Mouse (Mus musculus) MEL (cell line): ENCODE data around the gene Asap3. TPM values are rescaled to one million over a fixed set of nuclear protein-coding genes. Genes with fewer than 3 reads are reported as not detected.

Experiments
- DNase-seq: peaks from one replicate; pipeline ENCODE4 v3.0.0; 2011; ENCODE audit warnings: low read depth, low spot score
- H3K27ac ChIP-seq: 2 replicates; pipeline ENCODE4 v1.5.1; 2012; ENCODE audit warnings: low read depth, mild to moderate bottlenecking, control low read depth, low read length, moderate library complexity; ENCODE audit not compliant: control insufficient read depth
- H3K27me3 ChIP-seq, 2 experiments: fragments of 150-350 bp in 1 of 2; sonication (generic) in 1 of 2; 2 replicates each; pipeline ENCODE4 v1.6.1; 2012; ENCODE audit warnings: low read length in 2 of 2, mild to moderate bottlenecking in 2 of 2, improper control_type of control experiment in 1 of 2, moderate library complexity in 1 of 2; ENCODE audit not compliant: insufficient read depth in 2 of 2, control insufficient read depth in 1 of 2
- H3K36me3 ChIP-seq, 2 experiments: 2 replicates each; pipeline ENCODE4 v1.6.1; 2012 to 2014; ENCODE audit warnings: low read length in 2 of 2, improper control_type of control experiment in 1 of 2, inconsistent platforms in 1 of 2, mild to moderate bottlenecking in 1 of 2; ENCODE audit not compliant: insufficient read depth in 2 of 2, control insufficient read depth in 1 of 2
- H3K4me1 ChIP-seq, 2 experiments: fragments of 150-350 bp in 1 of 2; sonication (generic) in 1 of 2; 2 replicates each; pipeline ENCODE4 v1.6.1; 2012; ENCODE audit warnings: low read length in 2 of 2, improper control_type of control experiment in 1 of 2, mild to moderate bottlenecking in 1 of 2; ENCODE audit not compliant: insufficient read depth in 2 of 2, control insufficient read depth in 1 of 2
- H3K4me3 ChIP-seq, 2 experiments: fragments of 150-350 bp in 1 of 2; sonication (generic) in 1 of 2; 2 replicates each; pipeline ENCODE4 v1.5.1; 2012; ENCODE audit warnings: low read depth in 2 of 2, low read length in 2 of 2, mild to moderate bottlenecking in 2 of 2, moderate library complexity in 2 of 2, control low read depth in 1 of 2, improper control_type of control experiment in 1 of 2; ENCODE audit not compliant: control insufficient read depth in 1 of 2, insufficient read depth in 1 of 2
- H3K79me2 ChIP-seq: 2 replicates; pipeline ENCODE4 v1.6.1; 2012; ENCODE audit warnings: mild to moderate bottlenecking, low read length, moderate library complexity; ENCODE audit not compliant: control insufficient read depth, poor library complexity, insufficient read depth
- H3K9ac ChIP-seq: 2 replicates; pipeline ENCODE4 v1.6.1; 2012; ENCODE audit warnings: low read depth, mild to moderate bottlenecking, control low read depth, low read length, moderate library complexity; ENCODE audit not compliant: control insufficient read depth, poor library complexity, severe bottlenecking
- H3K9me3 ChIP-seq: fragments of 150-350 bp; sonication (generic); replicated peaks from 2 replicates; pipeline ENCODE4 v1.6.1; 2012; ENCODE audit warnings: mild to moderate bottlenecking, low read length, improper control_type of control experiment, moderate library complexity; ENCODE audit not compliant: insufficient read depth
- BHLHE40 ChIP-seq: IDR thresholded peaks from 2 replicates; pipeline ENCODE4 v1.6.1; 2012; ENCODE audit warnings: low read depth, mild to moderate bottlenecking, inconsistent platforms, low read length, improper control_type of control experiment, borderline replicate concordance
- CTCF ChIP-seq, 3 experiments: IDR thresholded peaks in 2 of 3; conservative IDR thresholded peaks in 1 of 3; 2 replicates each; pipeline ENCODE4 v1.5.1; 2011 to 2012; ENCODE audit warnings: low read length in 3 of 3, low read depth in 2 of 3, mild to moderate bottlenecking in 2 of 3, improper control_type of control experiment in 1 of 3, inconsistent platforms in 1 of 3, mixed read lengths in 1 of 3, moderate library complexity in 1 of 3; ENCODE audit not compliant: control insufficient read depth in 1 of 3, insufficient read depth in 1 of 3, poor library complexity in 1 of 3, severe bottlenecking in 1 of 3
- EP300 ChIP-seq, 2 experiments: IDR thresholded peaks; 2 replicates each; pipeline ENCODE4 v1.6.1; 2011; ENCODE audit warnings: improper control_type of control experiment in 2 of 2, low read length in 2 of 2, low read depth in 1 of 2, mild to moderate bottlenecking in 1 of 2
- ETS1 ChIP-seq: IDR thresholded peaks from 2 replicates; pipeline ENCODE4 v1.6.1; 2012; ENCODE audit warnings: low read depth, mild to moderate bottlenecking, inconsistent platforms, low read length, improper control_type of control experiment, moderate library complexity
- MAFK ChIP-seq: IDR thresholded peaks from 2 replicates; pipeline ENCODE4 v1.6.1; 2011; ENCODE audit warnings: low read depth, mild to moderate bottlenecking, low read length, improper control_type of control experiment, borderline replicate concordance
- MAX ChIP-seq: IDR thresholded peaks from 2 replicates; pipeline ENCODE4 v1.6.1; 2011; ENCODE audit warnings: low read length, improper control_type of control experiment
- NELFE ChIP-seq: IDR thresholded peaks from 2 replicates; pipeline ENCODE4 v1.6.1; 2011; ENCODE audit warnings: low read depth, low read length, improper control_type of control experiment
- NRF1 ChIP-seq: IDR thresholded peaks from 2 replicates; pipeline ENCODE4 v1.6.1; 2014; ENCODE audit warnings: low read depth, mild to moderate bottlenecking, inconsistent platforms, low read length, improper control_type of control experiment, moderate library complexity; ENCODE audit not compliant: poor library complexity, insufficient read depth, severe bottlenecking
- POLR2A ChIP-seq, 2 experiments: IDR thresholded peaks; 2 replicates each; pipeline ENCODE4 v1.6.1; 2011 to 2012; ENCODE audit warnings: low read length in 2 of 2, mild to moderate bottlenecking in 2 of 2, control low read depth in 1 of 2, improper control_type of control experiment in 1 of 2, low read depth in 1 of 2, moderate library complexity in 1 of 2; ENCODE audit not compliant: control insufficient read depth in 1 of 2, insufficient read depth in 1 of 2, poor library complexity in 1 of 2
- RAD21 ChIP-seq: IDR thresholded peaks from 2 replicates; pipeline ENCODE4 v1.6.1; 2011; ENCODE audit warnings: mild to moderate bottlenecking, low read depth, low read length, improper control_type of control experiment
- SIN3A ChIP-seq: IDR thresholded peaks from 2 replicates; pipeline ENCODE4 v1.6.1; 2012; ENCODE audit warnings: low read length, improper control_type of control experiment, inconsistent platforms
- SMC3 ChIP-seq: IDR thresholded peaks from 2 replicates; pipeline ENCODE4 v1.6.1; 2011; ENCODE audit warnings: low read depth, low read length, improper control_type of control experiment
- TCF12 ChIP-seq: IDR thresholded peaks from 2 replicates; pipeline ENCODE4 v1.6.1; 2014; ENCODE audit warnings: low read depth, mild to moderate bottlenecking, inconsistent platforms, low read length, improper control_type of control experiment, moderate library complexity
- polyA plus RNA-seq, 2 experiments: library from polyadenylated mRNA; stranded (reverse) in 1 of 2; unstranded in 1 of 2; fragments of >175 nt in 1 of 2; fragments of >200 nt in 1 of 2; gene quantifications; 2 replicates each; pipeline versions ENCODE4 v1.2.1 to v1.2.4; 2012; ENCODE audit warnings: low replicate concordance in 2 of 2, low read depth in 1 of 2; ENCODE audit not compliant: insufficient read length in 2 of 2, insufficient read depth in 1 of 2, missing spikeins in 1 of 2
- total RNA-seq: library from RNA; depleted of rRNA; stranded (reverse); fragments of 300-350 nt; gene quantifications from 2 replicates; pipeline ENCODE4 v1.2.3, GENCODE M21; 2012; rRNA removed

The Asap3 gene
- 0.03 and 0.04 TPM in 2 replicates for total RNA-seq
- polyA plus RNA-seq, result under 1 TPM in 1 of 2 experiments, not detected in 1; 0.33 TPM

DNA sequence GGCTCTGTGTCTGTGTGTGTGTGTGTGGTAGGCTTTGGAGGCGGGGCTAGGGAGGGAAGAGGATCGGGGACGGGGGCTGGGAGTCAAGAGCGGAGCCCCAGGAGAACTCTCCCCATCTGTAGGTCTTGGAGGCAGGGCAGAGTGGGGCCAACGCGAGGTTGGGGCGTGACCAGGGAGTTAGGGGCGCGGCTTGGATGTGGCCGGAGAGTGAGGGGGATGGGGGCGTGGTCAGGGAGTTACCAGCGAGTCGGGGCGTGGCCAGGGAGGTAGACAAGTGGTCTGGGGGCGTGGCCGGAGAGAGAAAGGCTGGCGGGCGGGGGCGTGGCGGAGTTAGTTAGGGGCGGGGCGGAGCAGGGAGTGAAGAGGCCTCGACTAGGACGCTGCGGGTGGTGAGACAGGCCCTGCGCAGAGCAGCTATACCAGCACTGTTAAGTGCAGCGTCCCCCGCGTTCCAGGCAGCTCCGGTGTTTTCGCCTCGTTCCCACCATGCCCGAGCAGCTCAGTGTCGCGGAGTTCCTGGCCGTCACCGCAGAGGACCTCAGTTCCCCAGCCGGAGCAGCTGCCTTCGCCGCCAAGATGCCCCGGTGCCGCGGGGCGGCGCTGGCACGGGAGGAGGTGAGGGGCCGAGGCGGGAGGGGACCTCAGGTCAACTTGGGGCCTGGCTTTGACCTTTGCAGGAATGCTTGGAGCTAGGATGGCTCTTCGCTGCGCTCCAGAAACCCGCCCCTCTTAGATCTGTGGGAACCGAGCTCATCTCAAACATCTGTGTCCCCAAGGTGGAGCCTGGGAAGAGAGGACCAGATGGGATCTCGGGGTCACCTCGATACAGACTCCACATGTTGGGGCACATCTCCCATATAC is at the start of gene Asap3:
Asap3 (plus strand) TSS at position 333 of the 861 bp plus-strand sequence.
- Histone ChIP-seq H3K4me1 (peaks cover 2 to 10% of the 10 kb centered on the region in 2 experiments; a peak in 2 of 4 replicates), H3K79me2 (no peaks in the 10 kb centered on the region; the same call in 1 of the 2 replicates), H3K27ac (no peak within 1 kb of the TSS), H3K36me3 (peaks cover 0 to 3% of the 10 kb centered on the region in 2 experiments; a peak in 1 of 4 replicates), H3K27me3 (peaks cover 0 to 19% of the 10 kb centered on the region in 2 experiments; a peak in 3 of 4 replicates), H3K4me3 (peak within 1 kb of the TSS; percentile 66 to 75), H3K9ac (peak within 1 kb of the TSS; percentile 60), H3K9me3 (no peaks in the 10 kb centered on the region)
- TF ChIP-seq SMC3 (no peak), ETS1 (no peak), CTCF (IDR thresholded peaks at IDR 0.05 in 2 of 3, conservative IDR thresholded peaks at IDR 0.05 in 1 of 3; ENCODE audit: control insufficient read depth in 1 of 3, insufficient read depth in 1 of 3, low read depth in 2 of 3, low read length in 3 of 3, poor library complexity in 1 of 3, severe bottlenecking in 1 of 3) (peak in 1 of 3 experiments; percentile 39; a peak in 2 of 6 replicates), POLR2A (IDR thresholded peaks at IDR 0.05; ENCODE audit: control insufficient read depth in 1 of 2, insufficient read depth in 1 of 2, low read depth in 1 of 2, low read length in 2 of 2, poor library complexity in 1 of 2) (peak in 1 of 2 experiments; percentile 35; a peak in 1 of 4 replicates), MAX (0 out of 2 replicates have a peak, but pooled peaks have one; percentile 15), NELFE (no peak), NRF1 (0 out of 2 replicates have a peak, but pooled peaks have one; percentile 41), EP300 (IDR thresholded peaks at IDR 0.05; ENCODE audit: low read depth in 1 of 2, low read length in 2 of 2) (no peak), MAFK (no peak)
- peak; percentile 96 for DNase-seq

- no peak overlapping the region for H3K27ac ChIP-seq
- H3K9me3 ChIP-seq, result no peaks in the 10 kb centered on the region
- H3K27me3 ChIP-seq, result peaks cover 3% of the 10 kb centered on the region in 2 experiments; a peak in 3 of 4 replicates
- H3K9ac ChIP-seq, result no peak overlapping the region
- TF ChIP-seq SMC3 (peak; percentile 55), SIN3A (no peak), RAD21 (no peak; the same call in none of the 2 replicates), TCF12 (no peak), CTCF (IDR thresholded peaks at IDR 0.05 in 2 of 3, conservative IDR thresholded peaks at IDR 0.05 in 1 of 3; ENCODE audit: control insufficient read depth in 1 of 3, insufficient read depth in 1 of 3, low read depth in 2 of 3, low read length in 3 of 3, poor library complexity in 1 of 3, severe bottlenecking in 1 of 3) (peak; percentile 29 to 56 (median 52)), BHLHE40 (no peak), EP300 (IDR thresholded peaks at IDR 0.05; ENCODE audit: low read depth in 1 of 2, low read length in 2 of 2) (no peak)
- TF ChIP-seq, all 39 proteins: peak for 2
- Histone ChIP-seq H3K4me3 (no peak overlapping the region), H3K36me3 (no peaks in the 10 kb centered on the region), H3K79me2 (no peaks in the 10 kb centered on the region), H3K4me1 (peaks cover 0 to 4% of the 10 kb centered on the region in 2 experiments; a peak in 1 of 4 replicates)
- peak; percentile 44 for DNase-seq
Measured at GRCm38 (mm10) chr4:136158498-136158897, 47.7 kb upstream of the Asap3 start.
